Mouse (Mus musculus): ENCODE data around the gene Sh3bgr.

Gene Sh3bgr

DNA sequence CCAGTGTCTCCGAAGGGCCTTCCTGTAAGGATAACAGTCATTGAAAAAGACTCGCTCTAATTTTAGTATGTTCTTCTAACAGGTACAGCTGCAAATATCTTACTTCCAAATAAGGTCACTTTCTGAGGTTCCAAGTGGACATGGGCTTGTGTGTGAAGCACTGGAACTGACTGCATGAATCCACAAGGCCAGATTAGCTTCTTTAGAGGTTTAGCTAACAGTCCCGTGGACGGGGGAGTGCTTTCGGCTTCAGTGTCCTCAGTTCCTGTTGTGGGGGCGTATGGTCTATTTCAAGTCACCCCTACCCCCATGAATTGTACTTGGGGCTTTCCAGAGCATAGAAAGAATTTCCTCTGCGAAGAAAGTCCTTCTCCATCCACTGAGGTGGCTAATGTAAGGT, 10.6 kb downstream of the Sh3bgr start:
- no peak for DNase-seq (ENCODE audit: low spot score)

DNA sequence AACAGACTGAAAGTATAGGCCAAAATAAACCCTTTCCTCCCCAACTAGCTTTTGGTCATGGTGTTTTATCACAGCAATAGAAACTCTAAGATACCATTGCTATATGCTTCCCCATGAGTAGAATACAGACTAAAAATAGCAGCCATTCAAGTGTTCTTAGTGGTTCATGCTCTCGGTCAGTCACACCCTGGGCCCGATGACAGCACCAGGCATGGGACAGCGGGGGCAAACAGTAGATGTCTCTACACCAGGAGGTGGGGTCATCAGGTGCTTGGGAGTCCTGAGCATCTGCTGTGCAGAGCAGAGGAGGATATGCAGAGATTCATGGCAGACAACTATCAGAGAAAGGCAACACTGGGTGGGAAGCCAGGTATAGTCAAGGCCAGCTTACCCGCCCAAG, 12.8 kb downstream of the Sh3bgr start:
- no peak for DNase-seq (ENCODE audit: low spot score)

DNA sequence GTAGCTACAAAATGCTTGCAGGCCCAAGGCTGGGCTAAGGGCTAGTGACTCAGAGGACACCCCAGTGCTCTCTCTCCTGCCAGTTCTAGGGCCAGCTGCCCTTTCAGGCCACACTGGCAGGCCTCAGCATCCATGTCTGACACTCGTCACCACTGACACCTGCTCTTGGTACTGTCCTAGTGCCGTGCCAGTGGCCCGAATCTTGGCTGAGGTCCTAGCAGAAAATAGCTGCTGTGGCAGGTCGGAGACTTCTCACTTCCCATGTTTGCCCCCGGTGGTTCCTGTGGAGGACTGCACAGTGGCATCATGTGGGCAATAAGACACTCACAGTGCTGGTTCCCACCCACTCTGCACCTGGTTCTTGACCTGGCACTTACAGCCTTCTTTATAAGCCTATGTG, 21.2 kb downstream of the Sh3bgr start:
- no peak for DNase-seq (ENCODE audit: low spot score)

DNA sequence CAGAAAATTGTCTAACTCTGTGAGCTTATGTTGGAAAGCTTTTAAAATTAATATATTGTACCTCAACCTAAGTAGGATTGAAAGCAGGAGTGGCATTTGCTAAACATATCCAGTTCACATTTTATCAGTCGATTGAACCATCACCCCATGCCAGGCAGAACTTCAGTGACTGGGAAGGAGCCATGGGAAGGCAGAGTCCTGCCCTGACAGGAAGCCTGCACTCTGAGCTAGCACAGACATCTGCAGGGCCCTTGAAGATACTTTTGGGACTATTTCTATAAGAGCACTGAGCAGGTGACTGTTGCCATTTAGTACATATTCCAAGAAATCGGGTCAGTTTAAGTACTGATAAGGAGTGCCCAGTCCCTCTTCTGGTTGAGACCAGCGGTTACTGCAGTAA, 21.7 kb downstream of the Sh3bgr start:
- DNase-seq (ENCODE audit: low spot score), result no peak

DNA sequence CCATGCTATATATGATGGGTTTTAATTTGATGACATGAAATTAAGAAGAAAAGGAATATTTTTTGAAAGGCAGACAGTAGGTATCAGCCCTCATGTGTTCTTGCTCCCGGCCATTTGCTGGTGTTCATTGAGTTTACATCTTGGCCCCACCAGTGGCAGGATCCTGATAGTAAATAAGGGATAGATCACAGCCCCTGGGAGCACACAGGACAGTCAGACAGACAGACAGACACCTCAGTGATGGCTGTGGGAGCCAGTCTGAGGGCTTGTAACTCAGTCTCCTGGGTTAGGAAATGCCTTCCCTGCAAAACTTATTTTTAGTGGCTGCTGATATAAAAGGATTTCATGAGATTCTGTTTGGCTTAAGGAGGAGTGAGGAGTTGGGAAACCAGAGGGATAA, 22.2 kb downstream of the Sh3bgr start:
- no peak for DNase-seq (ENCODE audit: low spot score)

DNA sequence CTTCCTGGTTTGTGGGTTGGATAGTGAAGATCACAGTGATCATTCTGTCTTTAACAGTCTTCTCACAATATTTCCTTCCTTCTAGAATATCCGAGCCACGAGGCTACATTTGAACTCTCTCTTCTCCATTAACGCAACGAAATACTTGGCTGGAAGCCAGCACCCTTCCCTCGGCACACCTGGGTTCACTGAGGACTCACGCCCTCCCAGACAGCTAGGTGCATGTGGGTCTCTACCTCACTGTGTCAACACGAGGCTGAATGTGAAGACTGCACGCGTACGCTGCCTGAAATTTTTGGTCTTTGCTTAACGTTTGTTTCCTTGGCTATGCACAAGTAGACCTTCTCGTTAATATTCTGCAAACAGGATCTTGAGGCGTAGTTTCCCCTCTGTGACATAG, 28.2 kb downstream of the Sh3bgr start:
- DNase-seq (ENCODE audit: low spot score), result no peak

DNA sequence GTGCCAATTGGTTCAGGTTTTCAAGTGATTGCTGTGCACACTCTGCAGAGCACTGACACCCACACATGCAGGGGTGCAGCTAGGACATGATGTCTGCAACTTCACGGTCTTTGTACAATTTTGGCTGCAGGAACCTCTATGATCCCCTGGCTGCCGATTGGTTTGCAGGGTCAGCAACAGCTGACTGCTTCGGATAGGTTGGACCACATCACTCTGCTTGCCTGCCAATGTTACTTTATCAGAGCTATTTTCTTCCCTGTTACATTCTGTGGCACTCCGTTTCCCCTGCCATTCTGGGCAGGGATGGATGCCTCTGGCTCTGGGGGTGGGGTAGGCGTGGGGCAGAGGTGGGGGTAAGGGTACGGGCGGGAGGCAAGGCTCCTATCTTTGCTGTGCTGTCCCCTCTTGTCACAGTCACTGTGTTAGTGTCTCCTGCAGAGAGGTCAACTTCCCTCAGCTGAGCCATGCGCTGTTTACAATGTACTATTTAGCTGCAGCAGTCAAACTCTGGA, 28.9 kb downstream of the Sh3bgr start:
- no peak for DNase-seq (ENCODE audit: low spot score)

DNA sequence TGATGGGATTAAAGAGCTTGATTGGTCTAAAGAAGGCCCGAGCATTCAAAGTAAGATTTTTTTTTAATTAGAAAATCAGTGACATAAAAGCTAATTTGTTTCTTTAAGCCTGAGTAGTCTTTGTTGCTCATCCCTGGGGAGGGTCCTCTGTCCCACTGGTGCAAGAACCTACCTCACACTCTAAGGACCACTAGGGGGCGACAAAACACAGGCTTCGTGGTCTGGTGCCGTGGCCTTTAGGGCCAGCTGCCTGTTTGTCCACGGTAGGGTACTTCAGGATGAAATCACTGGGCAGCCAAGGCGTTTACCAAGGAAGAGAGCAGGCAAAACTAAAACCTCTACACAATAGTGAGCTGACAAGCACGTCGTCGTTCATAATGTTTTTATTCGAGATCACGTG, 30.2 kb downstream of the Sh3bgr start:
- peak; percentile 78 for DNase-seq (ENCODE audit: low spot score)

DNA sequence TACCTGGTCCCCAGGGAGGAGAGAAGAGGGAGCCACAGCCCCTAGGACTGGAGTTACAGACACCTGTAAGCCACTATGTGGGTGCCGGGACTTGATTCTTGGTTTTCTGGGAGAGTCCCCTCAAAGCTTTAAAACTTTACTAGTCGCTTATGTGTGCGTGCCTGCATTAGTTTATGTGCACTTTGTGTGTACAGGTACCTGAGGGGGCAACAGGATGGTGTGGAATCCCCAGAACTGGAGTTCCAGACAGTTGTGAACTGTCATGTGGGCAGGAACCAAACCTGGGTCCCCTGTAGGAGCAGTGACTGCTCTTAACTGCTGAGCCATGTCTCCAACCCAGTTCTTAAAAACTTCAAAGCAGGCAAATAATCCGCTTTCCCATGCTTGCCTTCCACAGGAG, 31.0 kb downstream of the Sh3bgr start:
- no peak for DNase-seq (ENCODE audit: low spot score)

DNA sequence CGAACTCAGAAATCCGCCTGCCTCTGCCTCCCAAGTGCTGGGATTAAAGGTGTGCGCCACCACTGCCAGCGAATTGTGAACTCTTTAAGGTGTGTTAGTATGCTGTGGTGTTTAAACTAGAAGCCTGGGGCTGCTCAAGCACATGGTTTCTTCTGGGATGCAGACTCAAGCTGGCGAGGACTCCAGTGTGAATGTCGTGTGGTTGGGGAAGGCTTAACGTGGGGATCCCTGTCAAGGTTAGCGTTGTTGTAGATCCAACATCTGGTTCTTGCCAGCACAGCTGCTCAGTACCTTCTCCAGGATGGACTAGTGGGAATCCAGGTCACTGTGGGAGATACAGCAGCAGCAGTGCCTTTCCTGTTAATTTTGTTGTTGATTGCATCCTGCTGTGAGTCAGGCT, 31.7 kb downstream of the Sh3bgr start:
- no peak for DNase-seq (ENCODE audit: low spot score)

DNA sequence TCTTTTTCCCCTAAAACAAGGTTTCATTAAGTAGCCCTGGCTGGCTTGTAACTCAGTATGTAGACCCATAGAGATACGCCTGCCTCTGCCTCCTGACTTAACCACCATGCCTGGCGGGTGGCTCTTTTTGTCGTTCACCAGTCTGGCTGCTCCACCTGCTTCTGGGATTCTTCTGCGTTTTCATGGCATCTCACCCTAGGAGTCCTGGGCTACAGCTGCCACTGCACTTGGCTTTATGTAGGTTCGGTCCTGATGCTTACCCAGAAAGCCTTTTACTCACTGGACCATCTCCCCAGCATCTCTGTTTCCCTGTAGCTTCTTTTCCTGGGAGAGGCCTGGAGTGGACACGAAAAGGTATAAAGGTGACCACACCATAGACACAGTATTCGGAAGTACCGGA, 33.7 kb downstream of the Sh3bgr start:
- DNase-seq (ENCODE audit: low spot score), result no peak

DNA sequence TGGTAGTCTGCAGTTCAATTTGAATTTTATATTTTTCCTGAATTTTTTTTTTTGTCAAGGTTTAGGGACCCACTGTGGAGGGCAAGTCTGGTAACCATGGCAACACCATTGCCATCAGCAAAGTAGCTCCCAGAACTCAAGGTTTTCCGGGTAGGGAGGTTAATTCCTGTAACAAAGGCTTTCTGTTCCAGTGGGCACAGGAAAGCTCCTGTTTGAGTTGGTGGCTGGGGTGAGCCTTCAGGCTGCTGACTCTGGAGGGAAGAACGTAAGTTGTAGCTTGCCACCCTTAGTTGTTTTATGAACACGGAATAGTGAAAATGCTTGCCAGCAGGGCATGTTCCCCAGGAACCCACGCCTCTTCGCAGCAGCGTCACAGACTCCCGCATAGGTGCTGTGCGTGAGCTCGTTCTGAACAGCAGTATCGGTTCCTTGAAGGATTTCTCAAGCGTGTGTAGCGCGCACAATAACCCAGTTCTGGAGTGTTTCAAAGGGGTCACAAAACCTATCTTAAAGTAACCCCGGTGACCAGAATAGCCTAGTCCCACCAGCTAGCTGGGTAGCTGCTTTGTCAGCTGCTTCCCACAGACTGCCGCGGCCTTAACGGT, 35.2 kb downstream of the Sh3bgr start, which contains the start of gene B3galt5:
B3galt5 (plus strand) TSS at position 436 of the 605 bp plus-strand sequence.
- DNase-seq (ENCODE audit: low spot score), result no peak

DNA sequence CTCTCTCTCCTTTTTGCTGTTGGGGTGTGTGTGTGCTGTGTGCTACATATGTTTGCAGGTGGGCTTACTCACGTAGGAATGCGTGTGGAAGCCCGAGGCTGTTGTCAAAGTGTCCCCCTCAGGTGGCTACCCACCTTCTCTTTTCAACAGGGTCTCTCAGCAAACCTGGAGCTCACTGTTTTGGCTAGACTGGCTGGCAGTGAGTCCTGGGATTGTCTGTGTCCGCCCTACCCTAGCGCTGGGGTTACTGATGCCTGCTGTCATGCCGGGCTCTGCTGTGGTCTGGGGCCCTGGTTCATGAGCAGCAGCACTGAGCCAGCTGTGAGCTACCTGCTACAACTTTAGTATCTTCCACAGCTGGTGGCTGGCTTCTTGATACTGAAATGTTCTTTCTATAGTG, 44.2 kb downstream of the Sh3bgr start:
- no peak for DNase-seq (ENCODE audit: low spot score)

DNA sequence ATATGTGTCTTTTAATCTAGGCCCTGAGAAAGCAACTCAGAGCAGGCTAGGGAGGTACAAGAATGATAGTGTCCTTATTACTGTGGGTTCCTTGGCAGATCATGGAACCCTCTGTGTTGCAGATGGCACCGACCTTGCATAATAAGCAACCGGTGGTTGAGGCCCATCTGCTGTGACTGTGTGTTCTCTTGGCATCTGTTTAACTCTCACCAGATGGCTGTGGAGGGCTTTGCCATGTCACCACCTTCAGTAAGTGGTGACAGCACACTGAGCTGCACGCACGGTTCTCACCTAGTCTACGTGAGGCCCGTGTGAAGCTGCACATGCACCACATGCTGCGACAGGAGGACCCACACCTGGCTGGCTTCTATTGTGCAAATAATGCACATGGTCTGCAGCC, 49.4 kb downstream of the Sh3bgr start:
- DNase-seq (ENCODE audit: low spot score), result no peak

DNA sequence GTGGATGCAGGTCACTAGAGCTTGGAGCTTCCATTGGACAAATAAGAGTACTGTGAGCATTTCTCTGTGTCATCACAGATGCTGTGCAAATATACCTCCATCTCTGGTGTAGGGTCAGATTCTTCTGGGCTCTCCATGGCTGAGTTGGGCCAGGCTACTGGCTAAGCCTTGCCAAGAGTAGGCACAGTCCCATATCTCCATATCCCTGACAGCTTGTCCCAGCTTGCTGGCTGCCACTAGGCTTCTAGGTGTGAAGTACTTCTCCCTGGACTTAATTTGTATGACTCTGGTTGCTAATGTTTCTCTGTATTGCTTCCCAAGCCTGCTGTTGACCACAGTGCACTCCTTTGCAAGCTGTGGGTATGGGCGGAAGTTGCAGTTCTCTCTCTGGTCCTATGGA, 51.9 kb downstream of the Sh3bgr start:
- no peak for DNase-seq (ENCODE audit: low spot score)

DNA sequence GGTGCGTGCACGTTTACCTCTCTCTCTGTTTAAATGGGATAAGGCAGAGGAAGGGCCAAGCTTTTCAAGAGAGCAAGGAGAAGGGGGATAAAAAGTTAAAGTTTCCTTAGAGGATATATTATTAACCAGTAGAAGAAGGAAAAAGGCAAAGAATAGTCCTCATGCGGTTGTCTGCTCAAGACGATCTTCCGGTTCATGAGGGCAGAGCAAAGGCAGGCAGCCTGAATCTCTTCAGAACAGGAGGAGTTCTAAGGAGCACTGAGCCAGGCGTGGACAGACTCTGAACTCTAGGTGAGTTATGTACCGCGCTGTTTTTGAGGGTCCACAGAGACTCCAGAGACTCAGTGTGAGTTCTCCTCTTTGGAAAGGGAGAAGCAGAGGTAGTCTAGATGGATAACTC, 58.2 kb downstream of the Sh3bgr start:
- no peak for DNase-seq (ENCODE audit: low spot score)

DNA sequence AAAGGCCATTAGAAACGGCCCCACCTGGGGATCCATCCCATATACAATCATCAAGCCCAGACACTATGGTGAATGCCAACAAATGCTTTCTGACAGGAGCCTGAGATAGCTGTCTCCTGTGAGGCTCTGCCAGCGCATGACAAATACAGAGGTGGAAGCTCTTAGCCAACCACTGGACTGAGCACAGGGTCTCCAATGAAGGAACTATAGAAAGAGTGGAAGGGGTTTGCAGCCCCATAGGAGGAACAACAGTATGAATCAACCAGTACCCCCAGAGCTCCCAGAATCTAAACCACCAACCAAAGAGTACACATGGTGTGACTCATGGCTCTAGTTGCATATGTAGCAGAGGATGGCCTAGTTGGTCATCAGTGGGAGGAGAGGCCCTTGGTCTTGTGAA, 71.5 kb downstream of the Sh3bgr start:
- DNase-seq (ENCODE audit: low spot score), result no peak

DNA sequence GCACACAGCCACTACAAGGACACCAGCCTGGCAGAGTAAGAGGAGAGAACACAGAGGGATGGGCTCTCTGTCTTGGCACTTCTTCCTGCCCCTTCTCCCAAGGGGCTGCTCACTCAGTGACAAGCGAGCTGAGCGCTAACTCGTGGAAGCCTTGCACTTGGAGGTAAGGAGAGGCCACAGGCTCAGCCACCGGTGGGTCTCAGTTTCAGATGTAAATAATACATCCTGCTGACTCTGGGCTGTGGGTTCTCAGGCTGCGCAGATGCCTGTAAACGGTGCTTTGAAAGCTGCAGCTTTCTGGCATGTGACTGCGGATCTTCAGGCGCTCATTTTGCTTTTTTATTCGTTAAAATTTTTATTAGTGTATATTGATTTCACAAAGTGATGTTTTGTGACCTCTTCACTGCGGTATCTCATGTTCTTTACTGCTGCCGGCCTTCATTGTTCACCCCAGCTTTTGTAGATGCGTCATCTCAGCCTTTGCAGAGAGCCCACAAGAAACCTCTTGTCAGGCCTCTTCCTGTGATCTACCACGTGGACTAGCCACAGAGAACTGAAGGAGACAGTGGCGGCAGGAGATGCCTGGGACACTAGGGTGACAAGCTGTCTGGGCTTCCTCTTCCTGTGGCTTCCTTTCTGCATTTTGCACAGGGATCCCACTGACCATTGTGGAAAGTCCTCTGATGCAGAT, 72.8 kb downstream of the Sh3bgr start:
- no peak for DNase-seq (ENCODE audit: low spot score)

DNA sequence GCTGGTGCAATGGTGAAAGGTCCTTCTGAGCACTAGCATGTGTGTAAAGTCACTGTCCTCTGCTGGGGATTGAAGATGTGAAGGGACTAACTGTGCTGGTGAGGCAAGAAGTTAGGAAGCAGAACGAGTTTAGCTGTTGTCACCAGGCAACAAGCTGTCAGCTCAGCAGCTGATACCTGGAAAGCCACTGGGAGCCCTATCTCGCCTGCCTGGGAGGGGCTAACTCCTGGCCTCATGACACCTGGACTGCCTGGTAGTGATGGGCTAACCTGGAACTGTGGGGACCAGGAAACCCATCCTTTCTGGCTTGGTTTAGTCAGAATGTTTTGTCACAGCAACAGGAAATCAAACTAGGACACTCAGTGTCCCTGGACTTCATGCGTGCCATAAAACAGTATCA, 76.3 kb downstream of the Sh3bgr start:
- no peak for DNase-seq (ENCODE audit: low spot score)
